Mouse (Mus musculus): ENCODE measurements around the gene Ypel5. TPM values are rescaled to one million over a fixed set of nuclear protein-coding genes. Genes with fewer than 3 reads are reported as not detected.

Gene Ypel5
- polyA plus RNA-seq (2012; rRNA removed) (16.9 and 21.3 TPM in 2 replicates), polyA plus RNA-seq (2014; fragmentation: Nextera tagmentation; extraction: Ambion mirVana) (55.1 and 57.5 TPM in 2 replicates)

- DNase-seq (ENCODE audit: low spot score) = peak; percentile 97
- Histone ChIP-seq H3K9ac (ENCODE audit: low read depth, low read length, severe bottlenecking) (peak within 1 kb of the TSS; percentile 94), H3K4me1 (ENCODE audit: control insufficient read depth, insufficient read depth, low read length) (peaks cover 7% of the 10 kb centered on the region), H3K36me3 (ENCODE audit: control insufficient read depth, insufficient read depth, low read length) (no peaks in the 10 kb centered on the region), H3K4me3 (replicated peaks; ENCODE audit: low read length) (peak within 1 kb of the TSS; percentile 98), H3K9me3 (ENCODE audit: control insufficient read depth, low read length) (no peaks in the 10 kb centered on the region), H3K27ac (replicated peaks; ENCODE audit: low read depth, low read length) (peak within 1 kb of the TSS; percentile 97), H3K4me2 (replicated peaks; ENCODE audit: low read depth, low read length, severe bottlenecking) (peak within 1 kb of the TSS; percentile 67), H3K27me3 (ENCODE audit: control insufficient read depth, insufficient read depth, low read length) (no peaks in the 10 kb centered on the region)
- under 1% methylated on average over 65 of the region's 93 CpGs for WGBS
- TF ChIP-seq POLR2A (IDR thresholded peaks at IDR 0.05; ENCODE audit: borderline replicate concordance, extremely low read depth, insufficient read depth, insufficient read length) = peak; percentile 39; the same call in 1 of the 2 replicates
- ATAC-seq (ENCODE audit: low FRiP score, low read depth) = peak; percentile 96
Measured at GRCm38 (mm10) chr17:72836158-72837115, at the start of gene Ypel5. TSS of gene Ypel5 (plus strand) at chr17:72836453.

DNA sequence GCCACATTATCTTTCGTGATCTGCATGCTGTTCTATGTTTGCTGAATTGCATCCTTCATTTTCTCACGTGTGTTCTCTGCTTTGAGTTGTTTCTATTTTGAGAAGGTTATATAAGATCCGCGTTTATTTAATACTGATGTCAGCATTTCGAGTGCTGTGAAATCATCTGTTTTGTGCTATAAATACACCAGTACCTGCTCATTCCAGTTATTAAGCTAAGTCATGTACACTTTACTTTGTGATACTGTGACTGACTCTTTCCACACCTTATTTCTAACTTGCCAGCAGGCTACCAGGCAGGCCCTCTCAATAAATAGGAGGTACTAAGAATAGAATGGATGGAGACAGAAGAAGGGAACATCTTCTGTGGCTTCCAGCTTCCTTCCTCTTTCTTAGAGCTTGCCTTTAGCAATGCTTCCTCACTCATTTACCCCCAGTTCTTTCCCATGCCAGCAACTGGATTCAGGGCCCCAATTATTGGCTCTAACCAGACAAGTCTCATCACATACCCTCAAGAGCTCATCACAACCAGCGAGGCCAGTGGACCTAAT lies 48.3 kb upstream of the Ypel5 start:
- TF ChIP-seq POLR2A (IDR thresholded peaks at IDR 0.05; ENCODE audit: borderline replicate concordance, extremely low read depth, insufficient read depth, insufficient read length) = no peak
- DNase-seq (ENCODE audit: low spot score) (no peak), ATAC-seq (ENCODE audit: low FRiP score, low read depth) (no peak)
- Histone ChIP-seq H3K36me3 (ENCODE audit: control insufficient read depth, insufficient read depth, low read length) (no peaks in the 10 kb centered on the region), H3K9me3 (ENCODE audit: control insufficient read depth, low read length) (no peaks in the 10 kb centered on the region), H3K27ac (replicated peaks; ENCODE audit: low read depth, low read length) (no peak overlapping the region), H3K4me3 (replicated peaks; ENCODE audit: low read length) (no peak overlapping the region), H3K27me3 (ENCODE audit: control insufficient read depth, insufficient read depth, low read length) (no peaks in the 10 kb centered on the region), H3K9ac (ENCODE audit: low read depth, low read length, severe bottlenecking) (no peak overlapping the region), H3K4me1 (ENCODE audit: control insufficient read depth, insufficient read depth, low read length) (no peaks in the 10 kb centered on the region), H3K4me2 (replicated peaks; ENCODE audit: low read depth, low read length, severe bottlenecking) (no peak overlapping the region)
- WGBS = 77% methylated on average over 6 of the region's 6 CpGs

DNA sequence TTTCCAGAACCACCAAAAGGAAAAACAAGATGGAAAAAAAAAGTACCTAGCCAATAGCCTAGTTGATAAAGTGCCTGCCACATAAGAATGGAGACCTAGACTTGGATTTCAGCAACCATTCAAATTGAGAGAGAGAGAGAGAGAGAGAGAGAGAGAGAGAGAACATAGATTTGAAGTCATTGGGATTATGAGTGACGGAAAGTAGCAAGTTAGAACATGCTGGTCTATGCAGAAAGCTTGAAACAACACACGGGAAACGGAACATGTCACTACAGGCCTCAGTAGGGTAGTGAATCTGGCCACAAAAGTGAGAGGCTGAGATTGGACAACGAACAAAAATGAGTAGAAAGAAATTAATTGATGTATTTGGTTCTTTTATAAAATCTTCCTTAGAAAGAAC lies 43.0 kb upstream of the Ypel5 start:
- Histone ChIP-seq H3K4me3 (replicated peaks; ENCODE audit: low read length) (no peak overlapping the region), H3K9me3 (ENCODE audit: control insufficient read depth, low read length) (no peaks in the 10 kb centered on the region), H3K27me3 (ENCODE audit: control insufficient read depth, insufficient read depth, low read length) (no peaks in the 10 kb centered on the region), H3K36me3 (ENCODE audit: control insufficient read depth, insufficient read depth, low read length) (no peaks in the 10 kb centered on the region), H3K9ac (ENCODE audit: low read depth, low read length, severe bottlenecking) (no peak overlapping the region), H3K4me2 (replicated peaks; ENCODE audit: low read depth, low read length, severe bottlenecking) (no peak overlapping the region), H3K4me1 (ENCODE audit: control insufficient read depth, insufficient read depth, low read length) (no peaks in the 10 kb centered on the region), H3K27ac (replicated peaks; ENCODE audit: low read depth, low read length) (no peak overlapping the region)
- no peak for ATAC-seq (ENCODE audit: low FRiP score, low read depth)
- DNase-seq (ENCODE audit: low spot score) = no peak
- WGBS = 77% methylated on average over 4 of the region's 4 CpGs
- TF ChIP-seq POLR2A (IDR thresholded peaks at IDR 0.05; ENCODE audit: borderline replicate concordance, extremely low read depth, insufficient read depth, insufficient read length) = no peak

GRCm38 (mm10) chr17:72794660-72795059 lies 41.6 kb upstream of the Ypel5 start:
- WGBS = 60% methylated on average over 6 of the region's 6 CpGs
- no peak overlapping the region for H3K4me3 ChIP-seq (replicated peaks; ENCODE audit: low read length)
- H3K27me3 ChIP-seq (ENCODE audit: control insufficient read depth, insufficient read depth, low read length) = no peaks in the 10 kb centered on the region
- no peaks in the 10 kb centered on the region for H3K36me3 ChIP-seq (ENCODE audit: control insufficient read depth, insufficient read depth, low read length)
- ATAC-seq (ENCODE audit: low FRiP score, low read depth) (no peak), DNase-seq (ENCODE audit: low spot score) (no peak)
- TF ChIP-seq POLR2A (IDR thresholded peaks at IDR 0.05; ENCODE audit: borderline replicate concordance, extremely low read depth, insufficient read depth, insufficient read length) = no peak
- no peaks in the 10 kb centered on the region for H3K4me1 ChIP-seq (ENCODE audit: control insufficient read depth, insufficient read depth, low read length)
- no peak overlapping the region for H3K27ac ChIP-seq (replicated peaks; ENCODE audit: low read depth, low read length)
- H3K4me2 ChIP-seq (replicated peaks; ENCODE audit: low read depth, low read length, severe bottlenecking) = no peak overlapping the region
- no peaks in the 10 kb centered on the region for H3K9me3 ChIP-seq (ENCODE audit: control insufficient read depth, low read length)
- H3K9ac ChIP-seq (ENCODE audit: low read depth, low read length, severe bottlenecking) = no peak overlapping the region

- no peak for ATAC-seq (ENCODE audit: low FRiP score, low read depth)
- Histone ChIP-seq H3K27ac (replicated peaks; ENCODE audit: low read depth, low read length) (no peak overlapping the region), H3K9ac (ENCODE audit: low read depth, low read length, severe bottlenecking) (no peak overlapping the region), H3K4me1 (ENCODE audit: control insufficient read depth, insufficient read depth, low read length) (no peaks in the 10 kb centered on the region), H3K36me3 (ENCODE audit: control insufficient read depth, insufficient read depth, low read length) (no peaks in the 10 kb centered on the region), H3K27me3 (ENCODE audit: control insufficient read depth, insufficient read depth, low read length) (no peaks in the 10 kb centered on the region), H3K4me3 (replicated peaks; ENCODE audit: low read length) (no peak overlapping the region), H3K9me3 (ENCODE audit: control insufficient read depth, low read length) (no peaks in the 10 kb centered on the region), H3K4me2 (replicated peaks; ENCODE audit: low read depth, low read length, severe bottlenecking) (no peak overlapping the region)
- no peak for DNase-seq (ENCODE audit: low spot score)
- TF ChIP-seq POLR2A (IDR thresholded peaks at IDR 0.05; ENCODE audit: borderline replicate concordance, extremely low read depth, insufficient read depth, insufficient read length) = no peak
- WGBS = 67% methylated on average over 9 of the region's 9 CpGs
Measured at GRCm38 (mm10) chr17:72795392-72796047, 40.7 kb upstream of the Ypel5 start.
